Mouse (Mus musculus) heart, postnatal 0 days (tissue): ENCODE data around the gene Ube2s. TPM values are rescaled to one million over a fixed set of nuclear protein-coding genes. Genes with fewer than 3 reads are reported as not detected.

Experiments
- ATAC-seq: fragments of 200-750 bp; cut with Nextera tagmentation; 2 replicates; pipeline ENCODE4 v1.8.0; 2017; ENCODE audit warnings: low read depth, moderate number of reproducible peaks, moderate library complexity; ENCODE audit not compliant: insufficient read depth
- DNase-seq: peaks from one replicate; pipeline ENCODE4 v3.0.0-alpha.2; 2016; ENCODE audit warnings: low spot score
- H3K27ac ChIP-seq: fragments of 300-500 bp; sonication (generic); 2 replicates; pipeline ENCODE4 v1.5.1; 2014; ENCODE audit warnings: low read depth, mild to moderate bottlenecking
- H3K27me3 ChIP-seq: fragments of 300-500 bp; sonication (generic); 2 replicates; pipeline ENCODE4 v1.6.1; 2014; ENCODE audit warnings: low read length, mixed read lengths; ENCODE audit not compliant: control insufficient read depth, insufficient read depth
- H3K36me3 ChIP-seq: fragments of 300-500 bp; sonication (generic); replicated peaks from 2 replicates; pipeline ENCODE4 v1.6.1; 2014; ENCODE audit warnings: low read length, mixed read lengths; ENCODE audit not compliant: control insufficient read depth, insufficient read depth
- H3K4me1 ChIP-seq: fragments of 300-500 bp; sonication (generic); 2 replicates; pipeline ENCODE4 v1.6.1; 2014; ENCODE audit warnings: antibody characterized with exemption; ENCODE audit not compliant: control insufficient read depth, insufficient read depth
- H3K4me2 ChIP-seq: fragments of 300-500 bp; sonication (generic); 2 replicates; pipeline ENCODE4 v1.6.1; 2014; ENCODE audit warnings: low read depth, mild to moderate bottlenecking, low read length, moderate library complexity
- H3K4me3 ChIP-seq: fragments of 300-500 bp; sonication (generic); 2 replicates; pipeline ENCODE4 v1.5.1; 2014; ENCODE audit warnings: low read depth, low read length
- H3K9ac ChIP-seq: fragments of 300-500 bp; sonication (generic); replicated peaks from 2 replicates; pipeline ENCODE4 v1.6.1; 2014; ENCODE audit warnings: low read depth, low read length, mixed read lengths
- H3K9me3 ChIP-seq: fragments of 300-500 bp; sonication (generic); replicated peaks from 2 replicates; pipeline ENCODE4 v1.6.1; 2016; ENCODE audit warnings: low read length; ENCODE audit not compliant: control insufficient read depth
- CTCF ChIP-seq: IDR thresholded peaks from 2 replicates; pipeline ENCODE4 v1.5.1; 2016; ENCODE audit warnings: antibody characterized with exemption, control low read depth, low read depth
- EP300 ChIP-seq: IDR thresholded peaks from 2 replicates; pipeline ENCODE4 v1.6.1; 2016; ENCODE audit warnings: antibody characterized with exemption, low read depth
- WGBS: fragments of 180-500 bp; shearing (Covaris S2); extraction: QIAGEN DNeasy Blood & Tissue Kit; methylation state at CpG from one replicate; pipeline ENCODE4 v1.1.7; 2014; 5-methylcytosine and 5-hydroxymethylcytosine counted together
- polyA plus RNA-seq: library from polyadenylated mRNA; unstranded; fragments of >200 nt; fragmentation: Nextera tagmentation; extraction: Ambion mirVana; gene quantifications from 2 replicates; pipeline ENCODE4 v1.2.1, GENCODE M21; 2015
- total RNA-seq: library from RNA; depleted of rRNA; stranded (reverse); fragments of >200 nt; gene quantifications from 2 replicates; pipeline ENCODE4 v1.2.3, GENCODE M21; 2014; ENCODE audit warnings: low replicate concordance

Gene Ube2s
- total and polyA plus RNA-seq, 2 experiments from 2014 or later, result 174 to 440 TPM

- WGBS, result 72% methylated on average over 2 of the region's 2 CpGs
- ATAC-seq (no peak), DNase-seq (no peak)
- H3K4me2 ChIP-seq, result no peak within 1 kb of the TSS
- H3K27ac ChIP-seq, result no peak within 1 kb of the TSS
- no peak within 1 kb of the TSS for H3K4me3 ChIP-seq
- H3K9me3 ChIP-seq, result no peaks in the 10 kb centered on the region
- H3K4me1 ChIP-seq, result no peaks in the 10 kb centered on the region
- H3K27me3 ChIP-seq, result peaks cover 25% of the 10 kb centered on the region
- no peaks in the 10 kb centered on the region for H3K36me3 ChIP-seq
- H3K9ac ChIP-seq, result no peak within 1 kb of the TSS
- TF ChIP-seq CTCF, result no peak
- TF ChIP-seq EP300, result no peak
Observed at GRCm38 (mm10) chr7:4782759-4783158, 29.6 kb downstream of the Ube2s start, which contains the start of the genes Il11 and Tmem190. Il11 (minus strand) TSS chr7:4782859. Tmem190 (plus strand) TSS chr7:4782937.

- Histone ChIP-seq H3K4me1 (no peaks in the 10 kb centered on the region), H3K9me3 (no peaks in the 10 kb centered on the region), H3K27ac (no peak overlapping the region), H3K9ac (no peak overlapping the region), H3K36me3 (no peaks in the 10 kb centered on the region), H3K4me3 (no peak overlapping the region), H3K27me3 (peaks cover 31% of the 10 kb centered on the region), H3K4me2 (no peak overlapping the region)
- no peak for ATAC-seq
- no peak for TF ChIP-seq CTCF
- no peak for TF ChIP-seq EP300
- no peak for DNase-seq
- 34% methylated on average over 3 of the region's 3 CpGs for WGBS
Observed at GRCm38 (mm10) chr7:4782130-4782529, 30.3 kb downstream of the Ube2s start.

GRCm38 (mm10) chr7:4779921-4780320, 32.5 kb downstream of the Ube2s start:
- TF ChIP-seq EP300 (no peak), CTCF (no peak)
- Histone ChIP-seq H3K27ac (no peak overlapping the region), H3K4me2 (no peak overlapping the region), H3K4me1 (no peaks in the 10 kb centered on the region), H3K4me3 (no peak overlapping the region), H3K9ac (no peak overlapping the region), H3K27me3 (peaks cover 54% of the 10 kb centered on the region), H3K9me3 (no peaks in the 10 kb centered on the region), H3K36me3 (no peaks in the 10 kb centered on the region)
- DNase-seq, result no peak
- ATAC-seq, result 0 out of 2 replicates have a peak, but pooled peaks have one; percentile 15
- WGBS, result 31% methylated on average over 5 of the region's 5 CpGs

GRCm38 (mm10) chr7:4777851-4778637, 34.3 kb downstream of the Ube2s start:
- H3K4me2 ChIP-seq, result no peak overlapping the region
- no peaks in the 10 kb centered on the region for H3K36me3 ChIP-seq
- H3K4me3 ChIP-seq, result no peak overlapping the region
- H3K4me1 ChIP-seq, result no peaks in the 10 kb centered on the region
- H3K9me3 ChIP-seq, result no peaks in the 10 kb centered on the region
- peaks cover 61% of the 10 kb centered on the region for H3K27me3 ChIP-seq
- DNase-seq (no peak), ATAC-seq (no peak)
- no peak overlapping the region for H3K27ac ChIP-seq
- no peak overlapping the region for H3K9ac ChIP-seq
- TF ChIP-seq CTCF, result no peak
- 6% methylated on average over 19 of the region's 20 CpGs for WGBS

GRCm38 (mm10) chr7:4776861-4777830, 35.2 kb downstream of the Ube2s start:
- 1% methylated on average over 41 of the region's 56 CpGs for WGBS
- no peaks in the 10 kb centered on the region; the same call in 1 of the 2 replicates for H3K9me3 ChIP-seq
- no peak overlapping the region for H3K27ac ChIP-seq
- peak overlapping the region; percentile 36 for H3K4me3 ChIP-seq
- TF ChIP-seq EP300 (no peak), CTCF (no peak)
- DNase-seq, result no peak
- peaks cover 61% of the 10 kb centered on the region for H3K27me3 ChIP-seq
- H3K9ac ChIP-seq, result 0 out of 2 replicates have a peak overlapping the region, but pooled peaks have one; percentile 18
- no peaks in the 10 kb centered on the region for H3K4me1 ChIP-seq
- H3K36me3 ChIP-seq, result no peaks in the 10 kb centered on the region
- ATAC-seq, result peak; percentile 39
- peak overlapping the region; percentile 55 for H3K4me2 ChIP-seq
